Mouse (Mus musculus) macrophage (primary cell): Measurements from ENCODE around the gene Sema6d. TPM values are rescaled to one million over a fixed set of nuclear protein-coding genes. Genes with fewer than 3 reads are reported as not detected.

Experiments used
- H3K27ac ChIP-seq: fragments of 350-480 bp; formaldehyde crosslinking; 2 replicates; pipeline ENCODE4 v1.9.0; 2021
- H3K36me3 ChIP-seq: fragments of 350-480 bp; formaldehyde crosslinking; 2 replicates; pipeline ENCODE4 v1.9.0; 2021; ENCODE audit errors: inconsistent target
- H3K4me3 ChIP-seq: fragments of 350-480 bp; formaldehyde crosslinking; 2 replicates; pipeline ENCODE4 v1.9.0; 2021; ENCODE audit errors: inconsistent target
- H3K79me2 ChIP-seq: fragments of 350-480 bp; formaldehyde crosslinking; 2 replicates; pipeline ENCODE4 v1.9.0; 2021; ENCODE audit errors: inconsistent target
- WGBS: methylation state at CpG from one replicate; pipeline ENCODE4 v1.1.7; 2026; ENCODE audit warnings: inconsistent platforms; ENCODE audit not compliant: missing documents; 5-methylcytosine and 5-hydroxymethylcytosine counted together
- polyA plus RNA-seq: library from polyadenylated mRNA; stranded (reverse); fragments of 250-400 nt; gene quantifications from 3 replicates; pipeline ENCODE4 v1.2.4, GENCODE M21; 2018; ENCODE audit warnings: inconsistent platforms

Gene Sema6d
- polyA plus RNA-seq, 1 experiment from 2014 or later = 1.1 TPM

DNA sequence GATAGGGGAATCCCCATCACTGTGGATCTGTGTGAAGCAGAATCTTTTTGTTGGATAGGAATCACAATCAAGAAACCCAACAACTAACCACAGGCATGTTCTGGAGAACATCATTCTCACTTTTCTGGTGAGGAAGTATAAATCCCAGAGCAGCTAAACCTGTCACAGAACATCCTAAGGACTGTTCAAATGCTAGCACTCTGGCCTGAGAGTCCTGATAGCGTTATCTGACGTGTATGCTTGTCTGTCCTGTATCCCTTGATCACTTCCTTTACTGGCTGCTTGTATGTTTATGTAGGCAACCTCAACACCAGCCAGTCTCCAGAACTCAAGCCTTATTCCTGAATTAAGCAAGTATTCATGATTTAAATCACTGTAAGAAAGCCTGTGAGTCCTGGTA lies 281.6 kb downstream of the Sema6d start:
- H3K27ac ChIP-seq = no peak overlapping the region
- WGBS = 63% methylated on average over 2 of the region's 2 CpGs
- H3K4me3 ChIP-seq = no peak overlapping the region
- no peaks in the 10 kb centered on the region for H3K36me3 ChIP-seq
- no peaks in the 10 kb centered on the region for H3K79me2 ChIP-seq

DNA sequence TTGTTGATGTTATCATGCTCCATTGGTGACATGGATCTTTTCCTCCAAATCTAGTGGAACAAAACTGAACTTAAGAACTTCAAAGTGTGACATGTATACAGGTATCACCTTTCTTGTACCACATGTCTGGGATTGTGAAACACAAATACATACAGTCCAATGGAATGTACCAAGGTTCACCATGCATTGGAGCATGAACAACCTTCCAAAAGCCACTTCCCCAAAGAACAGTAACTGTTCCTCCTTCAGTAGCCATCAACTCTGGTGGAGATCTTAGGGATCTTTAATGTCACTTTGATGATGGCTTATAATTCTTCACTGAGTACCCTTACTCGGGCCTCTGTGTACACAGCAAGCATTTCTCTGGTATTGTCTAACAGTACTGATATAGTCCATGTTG lies 295.3 kb downstream of the Sema6d start:
- Histone ChIP-seq H3K36me3 (no peaks in the 10 kb centered on the region), H3K27ac (no peak overlapping the region), H3K4me3 (no peak overlapping the region), H3K79me2 (no peaks in the 10 kb centered on the region)
- 100% methylated on average over 1 of the region's 1 CpGs for WGBS

DNA sequence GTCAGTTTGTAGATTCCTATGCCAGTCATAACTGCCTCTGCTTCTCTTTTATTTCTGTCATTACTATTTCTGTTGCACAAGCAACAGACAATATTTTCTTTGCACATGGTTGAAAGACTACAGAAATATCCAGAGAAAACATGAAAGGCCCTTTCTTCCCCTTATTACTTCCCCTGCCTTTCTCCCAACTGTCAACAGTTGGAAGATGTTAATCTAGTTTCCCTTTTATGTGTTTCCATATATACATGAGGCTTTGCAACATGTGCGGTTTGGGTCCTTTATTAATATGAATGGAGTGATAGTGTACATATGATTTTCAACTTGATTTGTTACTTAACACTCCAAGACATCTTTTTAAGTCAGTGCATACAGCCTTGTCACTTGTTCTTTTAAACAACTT lies 296.0 kb downstream of the Sema6d start:
- Histone ChIP-seq H3K79me2 (no peaks in the 10 kb centered on the region), H3K27ac (no peak overlapping the region), H3K36me3 (no peaks in the 10 kb centered on the region), H3K4me3 (no peak overlapping the region)
- WGBS = 8% methylated on average over 1 of the region's 1 CpGs

DNA sequence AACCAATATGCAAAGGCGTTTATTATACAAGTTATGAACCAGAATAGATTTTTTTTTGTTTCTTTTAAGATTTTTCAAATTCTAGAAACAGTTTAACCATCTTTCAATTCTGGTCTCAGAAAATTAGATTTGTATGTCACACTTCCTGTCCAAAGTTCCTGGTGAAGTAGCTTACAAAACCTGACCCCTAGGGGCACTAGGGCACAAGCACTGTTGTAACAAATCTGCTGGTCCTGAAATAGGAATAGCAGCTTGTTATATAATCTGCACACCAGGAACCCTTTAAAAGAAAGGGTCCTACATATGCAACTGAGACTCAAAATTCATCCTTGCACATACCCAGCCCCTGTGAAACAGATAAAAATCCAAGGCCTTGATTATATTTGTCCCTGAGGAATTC lies 298.5 kb downstream of the Sema6d start:
- H3K79me2 ChIP-seq = no peaks in the 10 kb centered on the region
- no peak overlapping the region for H3K27ac ChIP-seq
- H3K36me3 ChIP-seq = no peaks in the 10 kb centered on the region
- no peak overlapping the region for H3K4me3 ChIP-seq
- 88% methylated on average over 1 of the region's 1 CpGs for WGBS

DNA sequence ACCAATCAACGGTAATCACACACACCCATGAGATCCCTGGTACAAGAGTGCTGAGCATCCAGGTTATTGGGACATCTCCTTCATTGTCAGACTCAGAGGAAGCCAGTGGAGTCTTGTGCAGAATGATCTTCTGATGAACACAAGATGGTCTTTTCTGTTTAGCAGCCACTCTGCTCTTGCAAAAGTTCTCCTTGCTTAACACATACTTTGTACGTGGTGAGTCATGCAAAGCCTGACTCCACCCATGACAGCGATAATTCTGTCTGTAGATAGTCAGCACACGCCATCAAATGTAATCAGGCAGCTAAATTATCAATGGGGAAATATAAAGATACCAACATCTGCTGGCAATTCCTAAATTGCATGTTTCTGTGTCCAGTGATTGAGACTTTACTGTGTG lies 307.0 kb downstream of the Sema6d start:
- Histone ChIP-seq H3K79me2 (no peaks in the 10 kb centered on the region), H3K27ac (no peak overlapping the region), H3K36me3 (no peaks in the 10 kb centered on the region), H3K4me3 (no peak overlapping the region)
- 34% methylated on average over 4 of the region's 4 CpGs for WGBS

DNA sequence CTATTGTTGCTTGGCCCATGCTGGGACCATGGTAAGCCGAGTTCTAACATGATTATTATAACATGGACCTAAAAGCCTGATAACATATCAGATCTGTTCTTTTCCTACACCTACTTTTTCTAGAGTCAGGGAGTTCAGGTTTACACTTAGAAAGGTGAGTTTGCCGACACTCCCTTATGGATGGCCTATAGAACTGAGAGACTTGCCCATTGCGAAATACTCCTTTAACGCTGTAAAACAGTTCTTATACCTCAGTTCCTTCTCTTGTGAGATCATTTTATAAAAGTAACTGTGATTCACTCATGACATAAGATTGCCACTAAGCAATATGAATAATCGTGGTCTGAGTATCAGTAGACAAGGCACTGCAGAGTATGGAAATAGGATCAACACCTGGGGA lies 307.5 kb downstream of the Sema6d start:
- Histone ChIP-seq H3K79me2 (no peaks in the 10 kb centered on the region), H3K36me3 (no peaks in the 10 kb centered on the region), H3K4me3 (no peak overlapping the region), H3K27ac (no peak overlapping the region)
- 78% methylated on average over 5 of the region's 5 CpGs for WGBS

DNA sequence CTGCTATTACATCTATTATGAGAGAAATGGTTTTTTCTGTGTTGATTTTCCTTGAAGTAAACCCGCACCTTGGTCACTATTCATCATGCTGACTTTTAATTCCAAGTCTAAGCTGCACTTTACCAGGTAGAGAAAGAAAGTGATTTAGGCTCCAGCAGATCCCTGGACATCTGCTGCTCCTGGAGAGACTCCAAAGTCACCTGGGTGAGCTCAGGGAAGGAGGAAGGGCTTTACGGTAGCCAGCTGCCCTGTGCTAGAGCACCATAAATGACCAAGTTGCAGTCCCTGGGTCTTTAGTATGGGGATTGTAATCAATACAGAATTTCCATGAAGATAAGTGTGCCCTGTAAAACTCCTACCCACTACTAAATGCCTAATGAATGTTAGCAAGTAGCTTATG lies 309.8 kb downstream of the Sema6d start:
- no peak overlapping the region for H3K4me3 ChIP-seq
- H3K79me2 ChIP-seq = no peaks in the 10 kb centered on the region
- no peak overlapping the region for H3K27ac ChIP-seq
- H3K36me3 ChIP-seq = no peaks in the 10 kb centered on the region
- WGBS = 100% methylated on average over 2 of the region's 2 CpGs

DNA sequence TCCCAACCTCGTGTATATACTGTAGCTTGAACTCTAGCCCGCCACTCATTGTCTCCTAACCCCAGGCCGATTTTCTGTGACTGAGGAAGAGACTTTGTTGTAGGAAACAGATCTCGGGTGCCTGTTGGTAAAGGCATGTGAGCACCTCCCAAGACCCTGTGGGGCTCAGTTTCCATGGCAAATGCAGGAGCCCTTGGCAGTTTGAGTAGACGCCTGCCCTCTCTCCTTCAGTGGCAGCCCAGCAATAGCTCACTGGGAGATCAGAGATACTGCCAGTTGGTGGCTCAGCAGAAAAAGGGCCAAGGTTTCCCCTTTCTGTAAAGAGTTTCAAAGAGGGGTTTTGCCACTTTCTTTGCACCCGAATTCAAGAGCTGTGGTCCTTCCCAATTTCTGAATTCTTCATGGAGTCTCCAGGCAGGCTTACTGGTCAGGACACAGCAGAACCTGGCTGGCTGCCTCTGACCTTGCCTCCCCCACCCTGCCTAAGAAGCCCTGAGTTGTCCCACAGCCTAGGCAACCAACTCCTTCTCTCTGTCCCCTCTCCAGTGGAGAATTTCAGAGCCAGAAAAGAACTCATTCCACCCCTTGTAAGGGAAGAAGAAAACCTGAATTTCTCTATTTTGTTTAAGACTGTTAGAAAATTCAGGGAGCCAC lies 312.1 kb downstream of the Sema6d start:
- Histone ChIP-seq H3K79me2 (no peaks in the 10 kb centered on the region), H3K4me3 (no peak overlapping the region), H3K27ac (no peak overlapping the region), H3K36me3 (no peaks in the 10 kb centered on the region)
- whole genome bisulfite sequencing = 80% methylated on average over 6 of the region's 6 CpGs

DNA sequence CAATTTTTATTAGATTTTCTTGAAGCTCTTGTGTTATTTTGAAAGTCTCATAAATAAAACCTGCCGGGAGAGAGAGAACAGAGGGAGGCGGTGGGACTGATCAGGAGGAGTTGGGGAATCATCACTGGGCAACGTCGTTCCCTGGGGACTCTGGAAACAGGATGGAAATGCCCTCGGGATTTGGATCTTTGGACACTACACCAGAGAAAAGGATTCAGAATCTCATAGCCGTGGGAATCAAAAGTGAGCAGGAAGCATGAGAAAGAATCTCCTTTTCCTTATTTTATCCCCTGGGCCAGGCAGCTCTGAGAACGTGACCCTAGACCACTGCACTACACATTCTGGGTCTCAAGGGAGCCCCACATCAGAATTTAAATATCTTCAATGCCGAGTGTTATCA lies 313.8 kb downstream of the Sema6d start:
- H3K27ac ChIP-seq = no peak overlapping the region
- H3K36me3 ChIP-seq = no peaks in the 10 kb centered on the region
- 95% methylated on average over 8 of the region's 8 CpGs for WGBS
- H3K79me2 ChIP-seq = no peaks in the 10 kb centered on the region
- H3K4me3 ChIP-seq = no peak overlapping the region

DNA sequence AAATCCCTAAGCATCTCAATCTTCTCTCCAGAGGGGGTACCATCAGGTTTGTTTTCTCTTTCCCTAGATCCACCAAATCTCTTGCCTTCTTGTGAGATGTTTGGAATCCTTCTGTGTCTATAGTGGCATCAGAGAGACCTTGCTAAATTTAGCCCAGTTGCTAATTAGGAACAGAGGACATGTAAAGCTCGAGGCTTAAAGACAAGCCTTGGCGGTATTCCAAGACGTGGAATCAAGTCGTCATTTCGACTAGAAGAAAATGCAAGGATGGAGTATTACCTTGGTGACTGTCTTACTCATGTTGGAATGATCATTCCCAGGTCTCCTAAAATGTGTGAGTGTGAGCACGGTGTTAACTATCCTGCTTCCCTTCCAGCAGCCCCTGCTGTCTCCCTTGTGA lies 314.2 kb downstream of the Sema6d start:
- H3K27ac ChIP-seq = no peak overlapping the region
- H3K36me3 ChIP-seq = no peaks in the 10 kb centered on the region
- no peaks in the 10 kb centered on the region for H3K79me2 ChIP-seq
- WGBS = 78% methylated on average over 6 of the region's 6 CpGs
- H3K4me3 ChIP-seq = no peak overlapping the region

DNA sequence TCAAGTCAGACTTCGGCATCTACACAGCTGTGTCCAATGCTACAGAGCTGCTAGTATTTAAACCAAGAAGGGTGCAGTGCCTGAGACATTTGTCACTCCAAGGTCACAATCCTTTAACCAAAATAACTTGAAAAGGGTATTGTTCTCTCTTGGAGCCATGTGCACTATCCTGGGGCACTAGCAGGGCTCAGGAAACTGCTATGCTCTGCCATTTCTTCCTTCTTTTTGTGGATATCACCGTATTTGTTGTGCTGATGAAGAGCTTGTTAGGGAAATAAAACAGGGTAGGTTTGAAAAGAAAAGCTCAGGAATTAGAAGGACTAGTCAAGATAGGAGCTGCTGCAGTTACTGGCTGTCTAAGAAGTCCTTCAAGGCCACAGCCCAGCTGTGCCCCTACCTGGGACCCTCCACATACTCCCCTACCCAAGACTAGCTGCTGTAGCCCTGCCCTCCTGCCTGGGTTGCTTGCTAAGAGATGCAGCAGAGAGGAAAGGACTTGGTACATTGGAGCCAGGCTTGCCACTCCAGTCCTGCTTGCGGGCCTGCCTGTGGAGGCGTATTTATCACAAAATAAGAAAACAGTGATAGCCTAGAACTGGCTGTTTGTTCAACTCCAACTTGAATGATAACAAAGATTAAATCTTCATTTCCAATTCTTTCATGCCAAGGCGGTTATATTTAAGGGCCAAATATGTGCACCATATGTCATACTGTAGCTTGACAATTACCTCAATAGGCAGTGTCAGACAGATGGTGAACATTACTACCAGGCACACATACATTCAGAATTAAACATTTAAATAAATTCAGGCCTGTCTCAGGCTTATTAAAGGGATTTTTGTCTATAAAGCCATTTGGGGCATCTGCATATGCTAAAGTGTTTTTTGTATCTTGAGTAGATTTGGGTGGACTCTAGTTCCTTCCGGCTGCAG lies 315.1 kb downstream of the Sema6d start:
- H3K79me2 ChIP-seq = no peaks in the 10 kb centered on the region
- H3K36me3 ChIP-seq = no peaks in the 10 kb centered on the region
- H3K4me3 ChIP-seq = no peak overlapping the region
- WGBS = 90% methylated on average over 6 of the region's 6 CpGs
- H3K27ac ChIP-seq = no peak overlapping the region

DNA sequence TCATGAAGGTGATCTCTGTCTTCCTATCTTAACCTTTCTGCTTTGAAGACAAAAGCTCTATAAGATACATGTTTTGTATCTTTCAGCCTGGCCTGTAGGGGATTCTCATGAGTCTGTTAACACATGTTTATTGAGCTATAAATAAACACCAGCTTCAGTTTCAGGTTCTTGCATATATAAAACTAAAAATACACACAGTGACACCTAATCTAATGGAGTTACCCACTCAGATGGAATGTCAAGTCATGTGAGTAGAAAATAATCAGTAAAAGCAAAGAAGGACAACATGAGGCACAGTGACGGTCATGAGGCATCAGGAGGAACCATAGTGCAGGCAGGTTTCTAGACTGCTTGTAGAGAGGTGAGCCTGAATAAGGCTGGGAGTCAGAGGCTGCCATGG lies 319.2 kb downstream of the Sema6d start:
- H3K27ac ChIP-seq = no peak overlapping the region

DNA sequence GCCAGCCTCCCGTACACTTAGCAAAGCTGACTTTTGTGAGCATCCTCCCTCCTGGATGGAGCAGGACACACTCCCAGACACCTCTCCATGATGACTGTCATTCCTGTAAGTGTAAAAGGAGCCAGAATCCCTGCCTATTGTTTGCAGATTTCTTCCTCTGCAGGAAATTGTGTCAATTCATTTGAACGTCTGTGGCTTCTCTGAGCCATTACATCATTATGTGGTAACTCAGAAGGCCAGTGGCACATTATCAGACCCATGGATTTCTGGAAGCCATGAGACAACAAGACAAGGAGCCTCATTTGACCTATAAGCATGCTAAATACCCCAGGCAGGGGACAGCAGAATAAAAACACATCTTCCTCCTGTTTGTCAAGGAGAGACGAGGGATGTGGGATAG lies 327.0 kb downstream of the Sema6d start:
- WGBS = 70% methylated on average over 3 of the region's 3 CpGs
- Histone ChIP-seq H3K27ac (no peak overlapping the region), H3K36me3 (no peaks in the 10 kb centered on the region), H3K4me3 (no peak overlapping the region), H3K79me2 (no peaks in the 10 kb centered on the region)

More for the DNA sequence above, 319.2 kb downstream of the Sema6d start:
- Histone ChIP-seq H3K36me3 (no peaks in the 10 kb centered on the region), H3K4me3 (no peak overlapping the region), H3K79me2 (no peaks in the 10 kb centered on the region)
- WGBS = 63% methylated on average over 1 of the region's 1 CpGs

DNA sequence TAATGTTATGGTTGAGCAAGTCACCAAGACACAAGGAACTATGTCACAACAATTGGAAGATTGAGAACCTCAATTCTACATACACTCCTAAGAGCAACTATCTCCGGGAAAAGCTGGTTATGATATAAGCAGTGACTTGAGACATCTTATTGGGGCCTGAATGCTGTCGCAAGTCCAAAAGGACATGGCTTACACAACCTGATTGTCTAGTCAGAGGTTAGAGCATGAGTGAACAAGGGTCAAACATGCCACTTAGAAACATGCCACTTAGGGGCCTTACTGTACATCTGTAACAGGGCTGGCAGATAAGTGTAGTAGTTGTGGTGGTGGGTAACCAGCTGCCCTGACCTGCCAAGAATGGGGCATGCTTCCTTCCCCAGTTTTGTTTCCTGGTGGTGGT lies 328.6 kb downstream of the Sema6d start:
- WGBS = 64% methylated on average over 2 of the region's 2 CpGs

DNA sequence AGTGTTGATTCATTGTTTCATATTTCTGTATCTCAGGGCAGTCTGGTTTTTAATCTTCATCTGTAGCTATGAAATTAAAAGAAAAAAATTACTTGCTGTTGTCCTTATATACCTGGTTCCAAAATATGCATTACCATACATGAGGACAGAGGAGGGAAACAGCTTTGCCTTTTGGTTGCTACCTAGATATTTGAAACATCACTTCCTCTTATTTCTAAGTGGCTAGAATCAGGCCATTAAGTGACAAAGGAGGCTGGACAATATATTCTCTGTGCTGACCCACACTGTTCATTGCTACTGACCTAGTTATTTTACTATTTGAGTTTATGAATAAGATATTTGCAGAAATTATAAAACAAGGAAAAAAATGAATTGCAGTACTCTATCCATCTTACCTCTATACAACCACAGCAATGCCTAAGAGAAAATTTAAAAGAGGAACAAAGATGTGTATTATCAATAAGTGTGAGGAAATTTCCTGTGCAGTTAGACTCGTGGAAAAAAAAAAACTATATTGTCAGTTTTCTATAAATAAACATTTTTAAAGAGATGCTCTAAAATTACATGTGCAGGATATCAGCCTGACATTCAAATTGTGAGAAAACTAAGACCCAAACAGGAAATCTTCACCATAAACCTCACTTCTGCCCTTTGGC lies 330.5 kb downstream of the Sema6d start:
- WGBS = 0% methylated on average over 1 of the region's 1 CpGs
- H3K4me3 ChIP-seq = no peak overlapping the region
- H3K27ac ChIP-seq = no peak overlapping the region
- no peaks in the 10 kb centered on the region for H3K36me3 ChIP-seq
- no peaks in the 10 kb centered on the region for H3K79me2 ChIP-seq

More for the DNA sequence above, 328.6 kb downstream of the Sema6d start:
- Histone ChIP-seq H3K27ac (no peak overlapping the region), H3K4me3 (no peak overlapping the region), H3K79me2 (no peaks in the 10 kb centered on the region), H3K36me3 (no peaks in the 10 kb centered on the region)
